Mouse (Mus musculus): ENCODE data around the gene Ube2a. TPM values are rescaled to one million over a fixed set of nuclear protein-coding genes. Genes with fewer than 3 reads are reported as not detected.

Ube2a gene
- polyA plus RNA-seq (2012; rRNA removed): 19.7 and 44.4 TPM in 2 replicates

GRCm38 (mm10) chrX:36873765-36874164 lies at the start of gene Ube2a, which contains the start of gene C330007P06Rik:
Gene Ube2a (plus strand): TSS chrX:36873900.
Gene C330007P06Rik (minus strand): TSS chrX:36874111.

DNA sequence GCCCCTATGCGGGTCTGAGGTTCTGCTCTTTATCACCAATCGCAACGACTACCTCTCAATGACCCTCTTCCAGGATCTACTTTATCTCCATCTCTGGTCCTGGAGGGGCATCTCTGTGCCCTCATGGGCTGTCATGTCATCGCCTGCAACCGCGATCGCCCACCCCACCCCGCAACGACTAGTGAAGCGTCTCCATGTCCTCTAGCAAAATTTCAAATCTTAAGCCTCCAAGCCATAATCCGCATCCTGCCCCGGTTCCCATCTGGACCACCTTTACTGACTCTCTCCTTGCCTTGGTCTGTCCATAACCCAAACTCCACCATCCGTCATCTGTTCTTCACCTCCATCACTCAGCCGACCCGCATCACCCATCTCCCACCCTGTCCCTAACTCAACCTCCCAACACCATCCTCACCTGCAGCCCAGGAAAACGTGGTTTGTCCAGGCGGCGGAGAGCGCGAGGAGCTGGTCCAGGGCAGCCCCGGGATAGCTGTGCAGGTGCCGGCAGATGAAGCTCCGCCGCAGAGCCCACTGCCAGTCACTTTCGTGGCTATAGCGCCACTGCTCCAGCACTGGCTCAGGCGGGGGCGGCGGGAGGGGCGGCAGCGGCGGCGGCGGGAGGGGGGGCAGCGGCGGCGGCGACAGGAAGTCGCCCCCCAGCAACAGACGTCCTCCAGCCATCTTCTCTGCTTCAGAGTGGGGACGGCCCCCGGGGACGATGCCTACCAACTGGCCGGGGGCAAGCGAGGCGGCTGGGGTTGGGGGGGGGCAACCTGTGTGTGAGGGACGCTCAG lies 28.8 kb downstream of the Ube2a start, which contains the start of gene Nkrf:
Nkrf (minus strand) TSS at position 579 of the 794 bp plus-strand sequence.

Other genes starting within 250 kb of the Ube2a start
- gene Akap17b, start 228.5 kb upstream of the Ube2a start, polyA plus RNA-seq (2012; rRNA removed): 5.5 and 5.7 TPM in 2 replicates
- 0.93 and 1.1 TPM in 2 replicates for gene Slc25a43, start 130.2 kb upstream of the Ube2a start, polyA plus RNA-seq (2012; rRNA removed)
- gene Slc25a5, start 78.2 kb upstream of the Ube2a start, polyA plus RNA-seq (2012; rRNA removed): 454 and 581 TPM in 2 replicates
- gene C330007P06Rik, start 211 bp downstream of the Ube2a start, polyA plus RNA-seq (2012; rRNA removed): 21.0 and 27.3 TPM in 2 replicates
- 8.6 and 9.0 TPM in 2 replicates for gene Nkrf, start 29.0 kb downstream of the Ube2a start, polyA plus RNA-seq (2012; rRNA removed)
- gene Sept6, start 117.9 kb downstream of the Ube2a start, polyA plus RNA-seq (2012; rRNA removed): 52.2 and 52.7 TPM in 2 replicates
- gene Sowahd, start 174.9 kb downstream of the Ube2a start, polyA plus RNA-seq (2012; rRNA removed): 0.06 and 0.12 TPM in 2 replicates
- 463 and 1,092 TPM in 2 replicates for gene Rpl39, start 211.5 kb downstream of the Ube2a start, polyA plus RNA-seq (2012; rRNA removed)
- gene Upf3b, start 236.4 kb downstream of the Ube2a start, polyA plus RNA-seq (2012; rRNA removed): 47.1 and 59.8 TPM in 2 replicates